Comparison of ENCODE assay signal across 14 mouse cellular contexts in genomic region chr4:46862677-46863076, GRCm38 (mm10).
"Had no signal": no experiment of that assay in that cellular context is flagged by ENCODE, and none has a peak within 500 bp of the region (broad histone marks: within the 10 kb centered on the region; RNA-seq: fewer than 3 reads in every experiment).

No protein-coding gene starts in this region.

- H3K4me3 ChIP-seq: kidney, embryonic 15.5 days; limb, embryonic 13.5 days; midbrain, embryonic 15.5 days; neural tube, embryonic 12.5 days had no signal

- DNase-seq: kidney, adult 2 months; kidney, postnatal 14 days; left cerebral cortex, postnatal 4 days; lung, adult 18-20 months; right cerebral cortex, postnatal 4 days; spleen, adult 18-20 months; thymus, adult 18-20 months; thymus, postnatal 14 days had no signal

- ATAC-seq: intestine, embryonic 16.5 days; midbrain, embryonic 15.5 days had no signal

- H3K36me3 ChIP-seq: kidney, embryonic 15.5 days; limb, embryonic 13.5 days; midbrain, embryonic 15.5 days; neural tube, embryonic 12.5 days had no signal

- H3K27me3 ChIP-seq: kidney, embryonic 15.5 days; midbrain, embryonic 15.5 days; neural tube, embryonic 12.5 days had no signal

- H3K9me3 ChIP-seq: kidney, embryonic 15.5 days; limb, embryonic 13.5 days; midbrain, embryonic 15.5 days; neural tube, embryonic 12.5 days had no signal

- H3K27ac ChIP-seq: kidney, embryonic 15.5 days; limb, embryonic 13.5 days; midbrain, embryonic 15.5 days; neural tube, embryonic 12.5 days had no signal

- H3K9ac ChIP-seq: kidney, embryonic 15.5 days; limb, embryonic 13.5 days; midbrain, embryonic 15.5 days; neural tube, embryonic 12.5 days had no signal

- H3K4me2 ChIP-seq: kidney, embryonic 15.5 days; limb, embryonic 13.5 days; midbrain, embryonic 11.5 days; midbrain, embryonic 15.5 days; neural tube, embryonic 12.5 days had no signal

- H3K4me1 ChIP-seq: neural tube, embryonic 12.5 days had no signal
